Mouse (Mus musculus) C2C12 (cell line): Measurements from ENCODE around the gene Ccl4.

ENCODE experiments used
- CTCF ChIP-seq: IDR thresholded peaks from one replicate; pipeline ENCODE4 v1.5.1; 2011; ENCODE audit not compliant: control insufficient read depth, insufficient read depth, insufficient read length
- MAX ChIP-seq: IDR thresholded peaks from one replicate; pipeline ENCODE4 v1.6.1; 2011; ENCODE audit warnings: mild to moderate bottlenecking, control low read depth
- MYOD1 ChIP-seq: IDR thresholded peaks from one replicate; pipeline ENCODE4 v1.6.1; 2011; ENCODE audit warnings: low read depth; ENCODE audit not compliant: control insufficient read depth, insufficient read length

DNA sequence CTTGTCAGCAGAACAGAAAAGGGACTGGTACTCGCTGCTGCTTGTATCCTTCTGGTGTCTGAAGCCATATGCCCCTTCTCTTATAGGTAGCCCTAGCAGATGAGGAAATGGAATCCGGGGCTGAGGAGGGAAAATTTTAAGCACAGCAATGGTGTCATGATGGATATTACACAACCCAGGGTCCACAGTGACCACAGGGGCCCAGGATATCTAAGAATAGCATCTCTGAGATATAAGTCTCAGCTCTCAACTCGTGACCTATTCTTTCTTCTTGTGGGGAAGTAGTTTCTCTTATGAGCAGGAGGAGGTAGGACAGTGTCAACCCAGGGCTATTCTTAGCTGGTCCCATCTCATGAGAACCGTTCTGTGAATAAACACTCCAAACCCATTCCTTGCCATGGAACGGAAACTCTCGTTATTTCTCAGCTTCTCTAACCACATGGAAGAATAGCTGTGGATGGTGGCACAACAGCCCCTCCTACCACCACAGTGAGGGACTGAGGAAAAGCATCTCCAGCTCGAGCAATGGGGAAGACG is 13.0 kb upstream of the Ccl4 start, which contains the start of gene Ccl3:
- TF ChIP-seq MAX (no peak), CTCF (no peak), MYOD1 (no peak)
